Mouse (Mus musculus) bone marrow macrophage, adult 2 months (primary cell): Measurements from ENCODE around the gene Tssk6. TPM values are rescaled to one million over a fixed set of nuclear protein-coding genes. Genes with fewer than 3 reads are reported as not detected.

Source experiments
- H3K27ac ChIP-seq: 2 replicates; pipeline ENCODE4 v1.5.1; 2012; ENCODE audit warnings: low read depth, low read length; ENCODE audit not compliant: insufficient read depth
- H3K4me1 ChIP-seq: 2 replicates; pipeline ENCODE4 v1.6.1; 2012; ENCODE audit warnings: low read length; ENCODE audit not compliant: control insufficient read depth, insufficient read depth
- H3K4me3 ChIP-seq: 2 replicates; pipeline ENCODE4 v1.5.1; 2012; ENCODE audit warnings: mild to moderate bottlenecking, low read length, moderate library complexity; ENCODE audit not compliant: insufficient read depth
- CTCF ChIP-seq: IDR thresholded peaks from 2 replicates; pipeline ENCODE4 v1.5.1; 2012; ENCODE audit warnings: low read depth, mild to moderate bottlenecking, low read length, moderate library complexity
- POLR2A ChIP-seq: IDR thresholded peaks from 2 replicates; pipeline ENCODE4 v1.6.1; 2012; ENCODE audit warnings: mild to moderate bottlenecking, low read depth, low read length, borderline replicate concordance
- polyA plus RNA-seq: library from polyadenylated mRNA; stranded (reverse); fragments of >200 nt; gene quantifications from 2 replicates; pipeline ENCODE4 v1.2.4, GENCODE M21; 2012; ENCODE audit not compliant: missing spikeins, insufficient read depth, insufficient read length

Tssk6 gene
- polyA plus RNA-seq, 1 experiment, result not detected

DNA sequence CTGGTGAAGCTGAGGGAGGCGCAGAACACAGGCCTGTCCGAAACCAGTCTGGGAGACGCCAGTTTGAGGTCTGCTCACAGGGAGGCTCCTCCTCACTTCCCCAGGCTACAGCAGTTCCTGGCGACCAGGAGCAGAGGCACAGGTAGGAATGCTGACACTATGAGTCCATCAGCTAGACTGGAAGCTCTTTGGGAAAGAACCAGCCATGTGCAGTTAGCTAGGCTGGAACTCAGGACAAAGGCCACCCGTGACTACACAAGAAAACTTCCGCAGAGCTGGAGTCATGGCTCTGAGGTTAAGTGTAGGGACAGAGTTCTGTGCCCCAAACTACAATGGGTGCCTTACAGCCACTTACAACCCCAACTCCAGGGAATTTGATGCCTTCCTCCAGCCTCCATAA, 4.1 kb upstream of the Tssk6 start:
- no peak overlapping the region for H3K27ac ChIP-seq
- H3K4me1 ChIP-seq, result peaks cover 17% of the 10 kb centered on the region
- no peak for TF ChIP-seq CTCF
- TF ChIP-seq POLR2A, result no peak
- no peak overlapping the region for H3K4me3 ChIP-seq

DNA sequence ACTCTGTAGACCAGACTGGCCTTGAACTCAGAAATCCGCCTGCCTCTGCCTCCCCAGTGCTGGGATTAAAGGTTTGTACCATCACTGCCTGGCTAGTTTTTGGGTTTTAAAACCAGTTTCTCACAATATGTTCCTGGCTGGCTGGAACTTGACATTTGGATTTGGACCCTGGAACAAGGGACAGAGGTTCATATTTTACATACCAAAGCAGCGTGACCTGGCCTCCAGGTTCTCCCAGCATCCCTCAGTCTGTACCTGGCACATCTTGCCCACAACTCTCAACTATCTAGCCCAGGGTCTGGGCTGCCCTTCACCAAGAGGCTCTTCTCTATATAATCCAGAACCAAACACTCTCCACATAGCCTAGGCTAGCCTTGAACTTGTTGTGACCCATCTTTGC, 2.1 kb upstream of the Tssk6 start:
- TF ChIP-seq POLR2A, result no peak
- no peak for TF ChIP-seq CTCF

DNA sequence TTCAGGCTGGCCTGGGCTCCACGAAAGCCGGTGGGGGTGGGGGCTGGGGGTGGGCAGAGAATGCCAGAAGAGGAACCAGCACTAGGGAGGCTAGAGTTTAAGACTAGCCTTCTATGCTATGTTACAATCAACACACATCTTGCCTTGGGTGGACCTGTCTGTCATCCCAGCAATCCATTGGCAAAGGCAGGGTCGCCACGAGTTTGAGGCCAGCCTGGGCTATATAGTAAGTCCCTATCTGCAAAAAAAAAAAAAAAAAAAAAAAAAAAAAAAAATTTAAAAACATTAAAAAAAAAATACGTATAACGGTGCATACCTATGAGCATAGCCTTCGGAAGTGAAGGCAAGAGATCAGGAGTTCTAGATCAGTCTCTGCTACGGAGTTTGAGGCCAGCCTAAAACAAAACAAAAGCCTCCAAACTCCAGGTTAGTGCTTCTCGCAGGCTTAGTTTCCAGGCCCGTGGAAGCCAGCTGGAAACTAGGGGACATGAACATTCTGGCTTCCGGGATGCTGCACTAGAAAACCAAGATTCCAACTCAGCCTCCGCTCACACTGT, 1.0 kb upstream of the Tssk6 start:
- H3K27ac ChIP-seq, result peak overlapping the region; percentile 77
- TF ChIP-seq POLR2A (no peak), CTCF (no peak)
- peak overlapping the region; percentile 85 for H3K4me3 ChIP-seq
- H3K4me1 ChIP-seq, result peaks cover 23% of the 10 kb centered on the region

More for the DNA sequence above, 2.1 kb upstream of the Tssk6 start:
- Histone ChIP-seq H3K4me1 (peaks cover 23% of the 10 kb centered on the region), H3K27ac (no peak overlapping the region), H3K4me3 (no peak overlapping the region)

DNA sequence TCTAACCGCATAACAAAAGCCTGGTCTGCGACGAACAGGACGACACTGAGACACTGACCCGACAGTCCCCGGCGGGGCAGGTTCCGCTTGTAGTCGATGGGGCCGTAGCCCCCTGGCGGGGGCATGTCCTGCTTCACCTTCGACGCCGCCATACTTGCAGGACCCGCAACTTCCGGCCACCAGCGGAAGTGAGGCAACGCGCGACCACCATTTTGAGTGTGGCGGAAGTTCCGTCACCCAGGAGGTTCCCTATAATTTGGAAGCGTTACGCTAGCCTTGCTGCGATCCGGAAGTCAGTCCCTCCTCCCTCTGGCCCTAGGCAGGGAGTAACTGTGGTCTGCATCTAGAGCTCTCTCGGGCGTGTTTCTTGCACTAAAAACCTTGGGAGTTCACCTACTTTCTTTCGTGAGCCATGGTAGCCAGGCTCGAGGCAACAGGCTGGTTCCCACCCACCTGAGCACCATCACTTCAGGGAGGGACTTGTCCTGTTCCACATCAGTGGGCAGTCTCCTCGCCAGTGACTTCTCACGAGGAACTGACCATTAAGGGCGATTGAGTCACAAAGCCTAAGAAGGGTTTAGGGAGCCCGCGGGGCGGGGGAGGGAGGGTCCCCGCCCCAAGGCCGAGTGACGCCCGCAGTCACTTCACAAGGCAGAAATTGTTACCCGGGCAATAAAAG, 361 bp upstream of the Tssk6 start:
- H3K4me1 ChIP-seq, result peaks cover 19% of the 10 kb centered on the region
- TF ChIP-seq CTCF (no peak), POLR2A (peak; percentile 52; the same call in 1 of the 2 replicates)
- H3K4me3 ChIP-seq, result peak overlapping the region; percentile 85
- peak overlapping the region; percentile 91 for H3K27ac ChIP-seq

DNA sequence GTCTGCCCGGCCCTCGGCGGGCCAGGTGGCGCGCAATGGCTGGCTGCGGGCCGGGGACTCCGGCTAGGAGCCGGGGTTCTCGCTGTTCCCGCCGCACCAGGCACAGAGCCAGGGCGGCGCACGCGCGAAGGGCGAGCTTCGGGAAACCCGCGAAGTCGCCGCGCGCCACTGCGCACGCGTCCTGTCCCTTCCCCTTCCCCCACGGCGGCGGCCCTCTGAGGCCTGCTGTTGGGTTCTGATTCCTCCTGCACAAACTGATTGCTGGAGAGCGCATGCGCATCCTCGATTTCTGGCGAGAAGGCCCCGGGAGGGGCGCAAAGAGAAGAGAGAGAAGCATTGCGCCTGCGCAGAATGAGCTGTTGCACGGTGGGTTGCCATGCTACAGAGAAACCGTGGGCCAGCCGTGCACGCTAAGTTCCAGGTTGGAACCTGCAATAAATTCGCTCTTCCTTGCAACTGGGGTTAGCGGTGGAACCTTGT, 1.1 kb downstream of the Tssk6 start:
- no peak for TF ChIP-seq CTCF
- no peak for TF ChIP-seq POLR2A
- peaks cover 19% of the 10 kb centered on the region for H3K4me1 ChIP-seq
- H3K27ac ChIP-seq, result peak overlapping the region; percentile 91
- peak overlapping the region; percentile 85 for H3K4me3 ChIP-seq

DNA sequence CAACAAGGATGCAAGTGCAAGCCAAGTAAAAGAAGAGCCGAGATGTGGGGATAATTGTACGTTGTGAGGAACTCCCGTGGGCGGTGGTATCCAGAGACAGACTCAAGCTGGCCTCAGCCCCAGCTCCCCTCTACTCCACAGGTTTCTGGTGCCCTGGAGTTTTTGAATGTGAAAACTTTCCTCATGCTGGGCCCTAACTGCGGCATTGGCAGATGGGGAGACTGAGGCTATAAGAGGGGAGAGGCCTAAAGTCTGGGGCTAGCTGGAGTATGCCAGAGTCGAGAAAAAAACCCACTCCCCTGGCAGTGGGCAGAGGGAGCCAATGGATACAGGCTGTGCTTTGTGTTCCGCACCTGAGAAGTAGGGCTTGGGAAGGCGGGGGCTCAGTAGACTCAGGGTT, 2.1 kb downstream of the Tssk6 start:
- H3K4me1 ChIP-seq, result peaks cover 19% of the 10 kb centered on the region
- no peak overlapping the region for H3K27ac ChIP-seq
- no peak overlapping the region for H3K4me3 ChIP-seq
- TF ChIP-seq POLR2A (no peak), CTCF (no peak)

DNA sequence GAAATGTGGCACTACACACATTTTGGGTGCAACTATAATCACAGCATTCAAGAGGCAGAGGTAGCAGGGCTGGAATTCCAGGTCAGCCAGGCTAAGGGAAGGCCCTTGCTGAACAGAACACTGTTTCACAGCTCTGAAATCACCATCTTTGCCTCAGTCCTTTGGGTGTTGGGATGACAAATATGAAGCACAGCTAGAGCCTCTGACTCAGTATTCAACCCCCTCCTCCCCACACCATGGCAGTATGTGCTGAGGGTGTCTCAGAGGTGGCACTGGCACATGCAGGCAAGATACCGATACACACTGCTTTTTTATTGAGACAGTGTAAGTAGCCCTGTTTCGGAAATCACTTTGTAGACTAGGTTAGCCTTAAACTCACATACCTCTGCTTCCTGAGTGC, 4.3 kb downstream of the Tssk6 start:
- no peak overlapping the region for H3K27ac ChIP-seq
- TF ChIP-seq POLR2A (no peak), CTCF (no peak)

DNA sequence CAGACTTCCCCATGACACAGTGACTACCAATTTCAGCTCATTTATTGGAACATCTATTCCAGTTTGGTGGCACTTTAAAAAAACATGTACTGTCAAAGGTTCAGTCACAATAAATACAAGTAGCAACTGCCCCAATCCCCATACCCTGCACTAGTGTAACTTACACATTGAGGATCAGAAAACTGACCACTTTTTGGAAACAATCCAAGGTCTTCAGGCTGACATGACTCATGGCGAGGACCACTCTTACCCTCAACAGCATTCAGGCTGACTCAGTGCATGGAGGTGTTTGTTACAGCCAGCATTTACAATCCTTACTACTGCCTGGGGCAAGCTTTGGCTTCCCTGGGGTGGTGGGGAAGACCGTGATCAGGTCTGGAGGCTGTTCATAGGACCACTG, 5.1 kb downstream of the Tssk6 start:
- Histone ChIP-seq H3K4me3 (no peak overlapping the region), H3K4me1 (peaks cover 13% of the 10 kb centered on the region), H3K27ac (no peak overlapping the region)
- TF ChIP-seq CTCF (no peak), POLR2A (no peak)

More for the DNA sequence above, 4.3 kb downstream of the Tssk6 start:
- Histone ChIP-seq H3K4me3 (no peak overlapping the region), H3K4me1 (peaks cover 13% of the 10 kb centered on the region)

DNA sequence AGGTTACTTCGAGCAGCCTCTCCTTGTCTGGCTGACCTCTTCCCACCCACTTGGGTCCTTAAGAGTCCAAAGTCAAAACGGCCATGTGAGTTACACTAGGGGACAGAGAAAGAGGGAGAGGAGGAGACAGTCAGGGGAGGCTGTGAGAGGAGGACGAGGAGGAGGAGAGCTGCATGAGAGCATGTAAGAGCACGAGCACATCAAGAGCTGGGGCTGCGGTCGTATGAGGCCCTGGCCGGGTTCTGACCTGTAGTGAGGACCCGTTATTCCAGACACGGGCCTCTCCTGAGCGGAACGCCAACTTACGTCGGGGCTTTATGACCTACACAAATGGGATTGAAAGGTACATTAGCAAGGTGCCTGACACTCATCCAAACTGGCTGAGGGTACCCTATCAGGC, 9.9 kb downstream of the Tssk6 start:
- no peak overlapping the region for H3K27ac ChIP-seq
- 0 out of 2 replicates have a peak, but pooled peaks cover 3% of the 10 kb centered on the region for H3K4me1 ChIP-seq
- no peak overlapping the region for H3K4me3 ChIP-seq
- no peak for TF ChIP-seq CTCF
- no peak for TF ChIP-seq POLR2A

DNA sequence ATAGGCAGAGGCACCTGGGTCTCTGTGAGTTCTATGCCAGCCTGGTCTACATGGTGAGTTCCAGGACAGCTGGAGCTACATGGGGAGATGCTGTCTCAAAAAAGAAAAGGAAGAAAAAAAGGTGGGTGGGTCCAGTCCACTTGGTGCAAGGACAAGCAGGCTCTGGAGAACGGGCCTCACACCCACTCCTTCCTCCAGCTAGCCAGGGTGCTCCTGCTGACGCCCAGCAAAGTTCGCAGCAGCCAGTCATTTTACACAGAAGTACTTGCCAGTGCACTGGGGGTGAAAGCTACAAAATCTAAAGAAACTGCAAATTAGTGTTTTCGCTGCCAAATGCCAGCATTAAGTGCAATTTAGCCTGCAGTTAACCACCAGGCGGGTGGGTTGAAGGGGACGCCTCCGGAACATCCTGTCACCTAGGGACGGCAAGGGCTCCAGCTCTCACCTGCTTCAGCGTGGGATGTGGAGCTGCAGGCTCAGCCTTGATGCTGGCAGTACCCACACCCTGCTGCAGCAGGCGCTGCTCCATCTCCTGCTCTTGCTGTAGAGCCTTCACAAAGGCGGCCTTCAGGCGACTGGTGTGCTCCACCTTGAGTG, 10.6 kb downstream of the Tssk6 start:
- TF ChIP-seq POLR2A, result no peak
- no peak for TF ChIP-seq CTCF
- H3K4me1 ChIP-seq, result no peaks in the 10 kb centered on the region
- H3K27ac ChIP-seq, result no peak overlapping the region
- H3K4me3 ChIP-seq, result no peak overlapping the region
